Mouse (Mus musculus) frontal cortex, postnatal 36 days (tissue): ENCODE data around the gene Gm20388.

Experiments used
- DNase-seq, 2 experiments: peaks; one replicate each; pipeline ENCODE4 v3.0.0; 2022; ENCODE audit warnings: low spot score in 2 of 2

The Gm20388 gene

DNA sequence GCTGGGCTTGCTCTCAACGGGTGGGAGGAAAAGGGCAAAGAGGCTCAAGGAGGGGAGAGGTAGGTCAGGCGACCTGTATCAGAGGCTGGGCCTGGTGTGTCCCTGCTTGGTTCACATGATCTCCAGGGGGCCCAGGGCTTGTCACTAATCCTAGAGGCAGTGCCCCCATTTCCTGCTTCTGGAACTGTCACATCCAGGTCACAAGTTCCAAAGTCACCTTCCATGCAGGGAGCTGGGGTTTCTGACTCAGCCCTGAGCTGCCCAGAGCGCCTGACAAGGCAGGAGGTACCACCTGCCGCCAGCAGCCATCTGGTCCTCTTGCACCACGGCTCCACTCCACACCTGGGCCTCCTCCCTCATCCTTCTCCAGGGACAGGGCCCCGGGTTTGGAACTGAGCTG is 473.1 kb downstream of the Gm20388 start:
- no peak for DNase-seq

DNA sequence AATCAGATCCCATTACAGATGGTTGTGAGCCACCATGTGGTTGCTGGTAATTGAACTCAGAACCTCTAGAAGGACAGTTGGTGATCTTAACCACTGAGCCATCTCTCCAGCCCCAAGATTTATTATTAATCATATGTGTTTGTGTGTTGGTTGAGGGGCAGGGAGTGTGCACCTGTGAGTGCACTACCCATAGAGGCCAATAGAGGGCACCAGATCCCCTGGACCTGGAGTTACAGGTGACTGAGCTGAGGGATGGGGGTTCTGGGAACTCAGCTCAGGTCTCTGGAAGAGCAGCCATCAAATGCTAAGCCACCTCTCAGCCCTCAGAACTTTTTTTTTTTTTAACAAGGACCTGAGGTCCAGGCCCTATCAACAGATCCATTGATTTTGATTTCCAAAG is 474.1 kb downstream of the Gm20388 start:
- DNase-seq, result no peak

GRCm38 (mm10) chr8:120388246-120388645 is 477.6 kb downstream of the Gm20388 start:
- DNase-seq, result no peak

- no peak for DNase-seq
Measured at GRCm38 (mm10) chr8:120390598-120390997, 480.0 kb downstream of the Gm20388 start.

- DNase-seq, result no peak
Measured at GRCm38 (mm10) chr8:120391856-120392255, 481.2 kb downstream of the Gm20388 start.

DNA sequence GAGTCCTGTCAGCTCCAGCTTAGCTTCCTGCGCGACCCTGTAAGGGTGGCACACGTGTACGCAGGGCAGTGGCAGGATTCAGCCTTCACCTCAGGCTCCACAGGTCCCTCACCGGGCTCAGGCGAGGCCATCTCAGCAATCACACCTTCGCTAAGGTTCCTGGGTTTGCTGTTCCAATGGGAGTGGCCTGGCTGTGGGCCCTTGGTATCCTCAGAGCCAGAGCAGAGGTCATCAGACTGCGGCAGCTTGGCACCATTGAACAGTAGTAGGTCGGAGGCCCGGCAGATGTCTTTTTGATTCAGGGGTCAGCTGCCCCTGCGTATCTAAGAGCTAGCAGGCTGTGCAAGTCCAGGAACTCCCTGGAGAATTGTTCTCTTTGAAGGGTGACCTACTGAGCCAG is 482.4 kb downstream of the Gm20388 start:
- DNase-seq, result no peak

DNA sequence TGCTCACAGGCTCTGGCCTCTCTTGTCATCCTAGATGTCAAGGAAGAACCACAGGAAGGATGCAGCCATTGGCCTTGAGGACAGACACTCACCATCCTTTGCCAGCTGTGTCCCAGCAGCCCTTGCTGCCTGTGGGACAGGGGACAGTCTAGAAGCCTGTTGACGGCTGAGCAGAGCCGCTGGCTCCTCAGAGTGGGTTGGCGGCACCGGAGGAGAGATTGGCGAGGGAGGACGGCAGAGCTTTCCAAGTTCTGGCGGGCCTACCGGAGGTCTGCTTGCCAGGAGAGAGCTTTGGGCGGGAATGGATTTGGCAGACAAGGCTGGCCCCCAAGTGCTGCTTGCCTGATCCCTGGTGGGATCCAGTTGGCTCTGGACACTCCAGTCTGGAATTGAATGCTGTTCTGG is 483.2 kb downstream of the Gm20388 start:
- DNase-seq, result peak in 1 of 2 experiments; percentile 65

DNA sequence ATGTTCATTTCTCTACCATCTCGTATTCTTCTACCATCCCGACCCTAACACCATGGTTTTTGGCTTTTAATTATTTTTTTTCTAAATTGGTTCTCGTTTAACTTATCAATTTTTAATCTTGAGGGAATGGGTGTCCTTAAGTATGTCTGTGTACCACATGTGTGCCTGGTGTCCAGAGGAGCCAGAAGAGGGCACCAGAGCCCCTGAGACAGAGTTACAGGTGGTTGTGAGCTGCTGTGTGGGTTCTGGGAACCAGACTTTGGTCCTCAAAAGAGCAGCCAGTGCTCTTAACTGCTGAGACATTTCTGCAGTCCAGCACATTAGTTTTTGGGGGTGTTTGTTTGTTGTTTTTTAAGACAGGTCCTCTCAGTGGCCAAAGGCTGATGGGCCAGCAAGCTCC is 485.3 kb downstream of the Gm20388 start:
- no peak for DNase-seq

DNA sequence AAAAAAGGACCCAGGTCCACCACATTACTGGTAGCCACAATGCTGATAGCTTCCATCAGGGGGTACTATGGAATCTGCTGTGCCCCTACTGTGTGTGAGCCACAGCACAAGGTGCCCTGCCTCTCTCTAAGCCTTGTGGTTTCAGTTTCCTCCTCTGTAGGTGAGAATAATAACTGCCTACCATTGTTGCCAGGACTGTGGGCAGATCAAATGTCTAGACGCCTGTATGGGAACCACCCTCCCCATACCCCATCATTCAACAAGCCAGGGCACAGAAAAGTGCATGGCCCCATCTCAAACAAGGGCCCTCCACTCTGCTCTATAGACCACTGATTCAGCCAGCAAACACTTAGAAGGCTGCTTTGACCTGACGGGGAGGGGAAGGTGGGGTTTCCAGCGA is 486.1 kb downstream of the Gm20388 start:
- no peak for DNase-seq

DNA sequence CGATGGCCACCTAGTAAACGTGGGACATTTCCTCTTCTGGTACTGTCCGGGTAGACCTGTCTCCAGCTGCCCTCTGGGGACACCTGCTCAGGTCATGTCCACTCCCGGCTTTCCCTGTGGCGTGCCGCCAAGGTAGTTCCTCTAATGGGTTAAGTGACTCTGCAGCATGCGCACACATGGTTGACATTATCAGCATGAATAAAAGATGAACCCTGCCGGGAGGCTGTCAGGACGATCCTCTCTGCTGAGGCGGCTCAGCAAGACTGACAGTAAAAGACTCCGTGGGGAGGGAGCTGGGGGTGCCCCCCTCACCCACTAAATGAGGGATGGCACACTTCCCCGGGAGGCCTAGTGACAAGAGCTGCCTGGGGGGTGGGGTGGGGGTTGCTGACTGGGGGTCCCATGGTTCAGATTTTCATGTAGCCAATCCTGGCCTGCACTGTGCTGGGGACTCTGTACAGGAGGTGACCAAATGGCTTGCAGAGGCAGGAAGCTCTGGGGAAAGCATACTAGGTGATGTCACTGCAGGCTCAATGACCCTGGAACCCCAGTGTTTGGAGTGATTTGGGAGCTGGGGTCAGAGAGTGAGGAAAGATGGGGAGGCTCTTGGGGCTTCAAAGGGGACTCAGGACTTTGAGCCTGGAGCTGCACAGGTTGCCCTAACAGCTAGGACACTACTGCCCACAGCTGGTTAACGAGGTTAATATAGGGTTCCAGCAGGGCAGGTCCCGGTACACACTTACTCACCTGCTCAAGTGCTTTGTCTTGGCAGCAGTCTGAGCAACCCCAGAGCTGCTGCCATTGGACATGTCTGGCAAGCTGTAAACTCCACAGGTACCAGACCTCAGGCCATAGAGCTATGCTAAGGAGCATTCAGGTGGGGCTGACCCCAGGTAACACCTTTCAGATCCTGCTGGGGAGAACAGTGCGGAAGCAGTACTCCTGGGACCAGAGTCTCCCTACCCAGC is 487.1 kb downstream of the Gm20388 start:
- no peak for DNase-seq

DNA sequence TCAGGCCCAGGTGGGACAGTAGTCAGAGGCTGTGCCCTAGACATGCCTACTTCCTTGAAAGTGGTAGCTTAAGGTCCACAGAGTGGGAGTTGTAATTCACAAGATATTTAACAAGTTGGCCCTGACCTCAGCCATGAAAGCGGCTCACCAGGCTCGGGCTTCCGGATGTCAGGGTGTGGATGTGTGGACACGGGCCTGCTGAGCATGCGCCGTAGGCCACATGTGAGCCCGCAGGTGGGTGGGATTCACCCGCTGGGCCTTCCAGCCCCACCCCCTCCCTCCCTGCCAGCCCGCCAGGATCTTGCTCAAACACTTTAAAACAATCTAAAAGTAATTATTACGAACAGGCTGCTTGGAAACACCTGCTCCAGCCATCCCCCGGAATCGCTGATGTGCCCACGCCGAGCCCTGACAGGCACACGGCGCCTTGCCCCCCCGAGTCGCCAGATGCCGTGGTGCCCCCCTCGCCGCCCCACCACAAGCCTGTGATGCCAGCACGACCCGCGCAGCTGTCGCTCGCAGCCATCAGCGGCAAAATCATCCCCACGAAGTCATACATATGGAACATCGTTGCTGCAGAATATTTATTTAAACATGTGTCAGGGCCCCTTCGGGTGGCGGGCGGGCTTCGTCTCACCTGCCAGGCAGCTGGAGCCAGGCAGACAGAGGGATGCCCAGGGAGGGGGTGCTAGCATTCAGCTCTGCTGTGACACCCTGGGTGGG is 488.7 kb downstream of the Gm20388 start:
- no peak for DNase-seq

DNA sequence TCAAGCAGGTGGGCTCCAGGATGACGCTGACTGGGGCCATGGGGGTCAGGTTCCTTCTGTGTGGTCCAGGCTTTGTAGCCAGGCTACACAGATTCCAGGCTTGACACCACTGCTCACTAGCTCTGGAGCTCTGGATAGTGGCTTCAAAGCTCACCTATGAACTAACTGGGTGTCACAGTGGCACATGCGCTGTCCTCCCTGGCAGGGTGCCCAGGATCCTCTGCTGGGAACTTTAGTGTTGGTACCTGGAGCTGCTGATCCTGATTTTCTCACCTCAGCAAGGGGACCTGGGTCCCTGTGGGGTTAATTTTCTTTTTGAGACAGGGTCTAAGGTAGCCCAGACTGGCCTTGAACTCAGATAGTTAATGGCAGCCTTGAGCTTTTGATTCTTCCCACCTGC is 490.6 kb downstream of the Gm20388 start:
- no peak for DNase-seq

DNA sequence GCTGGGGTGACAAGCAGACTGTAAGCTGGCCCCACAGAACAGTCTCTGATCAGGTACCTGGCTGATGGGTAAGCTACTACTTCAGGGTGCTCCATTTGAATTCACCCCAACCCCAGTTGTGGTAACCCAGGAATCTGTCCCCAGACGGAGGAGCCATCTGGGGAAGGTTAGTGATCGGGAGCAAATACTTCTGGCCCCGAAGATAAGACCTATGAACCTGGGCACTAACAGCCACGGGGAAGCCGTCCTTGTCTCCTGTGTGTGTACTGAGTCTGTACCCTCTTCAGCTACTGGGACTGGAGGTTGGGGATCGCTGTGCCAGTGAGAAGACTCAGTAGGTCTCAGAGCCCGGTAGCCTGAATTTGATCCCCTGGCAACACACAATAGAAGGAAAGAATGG is 491.1 kb downstream of the Gm20388 start:
- no peak for DNase-seq

- no peak for DNase-seq
Measured at GRCm38 (mm10) chr8:120403606-120404269, 493.1 kb downstream of the Gm20388 start.

GRCm38 (mm10) chr8:120404609-120405036 is 494.0 kb downstream of the Gm20388 start:
- no peak for DNase-seq

GRCm38 (mm10) chr8:120406008-120406632 is 495.5 kb downstream of the Gm20388 start:
- no peak for DNase-seq

DNA sequence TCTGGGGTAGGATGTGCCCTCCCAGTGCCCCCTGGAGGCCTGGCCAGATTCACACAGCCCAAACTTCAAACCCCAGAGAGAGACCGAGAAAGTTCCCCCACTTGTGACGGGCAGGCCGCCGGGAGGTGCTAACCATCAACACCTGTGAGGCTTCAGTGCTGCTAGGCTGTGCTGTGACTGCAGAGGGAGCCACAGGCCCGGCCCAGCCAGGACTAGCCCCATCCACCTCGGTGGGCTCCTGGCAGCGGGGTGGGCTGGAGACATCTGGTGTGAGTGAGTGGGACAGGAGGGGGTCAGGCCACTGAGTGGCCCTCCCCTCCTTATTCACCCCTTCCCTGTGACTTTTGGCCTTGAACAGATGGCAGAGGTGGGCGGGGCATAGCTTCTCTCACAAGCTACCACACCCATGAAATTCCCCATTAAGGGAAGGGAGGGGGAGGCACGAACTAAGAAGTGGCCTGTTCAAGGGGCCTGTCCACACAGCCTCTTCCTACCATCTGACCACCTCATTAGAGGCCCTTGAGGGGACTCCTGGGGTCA is 497.1 kb downstream of the Gm20388 start:
- DNase-seq, result no peak

DNA sequence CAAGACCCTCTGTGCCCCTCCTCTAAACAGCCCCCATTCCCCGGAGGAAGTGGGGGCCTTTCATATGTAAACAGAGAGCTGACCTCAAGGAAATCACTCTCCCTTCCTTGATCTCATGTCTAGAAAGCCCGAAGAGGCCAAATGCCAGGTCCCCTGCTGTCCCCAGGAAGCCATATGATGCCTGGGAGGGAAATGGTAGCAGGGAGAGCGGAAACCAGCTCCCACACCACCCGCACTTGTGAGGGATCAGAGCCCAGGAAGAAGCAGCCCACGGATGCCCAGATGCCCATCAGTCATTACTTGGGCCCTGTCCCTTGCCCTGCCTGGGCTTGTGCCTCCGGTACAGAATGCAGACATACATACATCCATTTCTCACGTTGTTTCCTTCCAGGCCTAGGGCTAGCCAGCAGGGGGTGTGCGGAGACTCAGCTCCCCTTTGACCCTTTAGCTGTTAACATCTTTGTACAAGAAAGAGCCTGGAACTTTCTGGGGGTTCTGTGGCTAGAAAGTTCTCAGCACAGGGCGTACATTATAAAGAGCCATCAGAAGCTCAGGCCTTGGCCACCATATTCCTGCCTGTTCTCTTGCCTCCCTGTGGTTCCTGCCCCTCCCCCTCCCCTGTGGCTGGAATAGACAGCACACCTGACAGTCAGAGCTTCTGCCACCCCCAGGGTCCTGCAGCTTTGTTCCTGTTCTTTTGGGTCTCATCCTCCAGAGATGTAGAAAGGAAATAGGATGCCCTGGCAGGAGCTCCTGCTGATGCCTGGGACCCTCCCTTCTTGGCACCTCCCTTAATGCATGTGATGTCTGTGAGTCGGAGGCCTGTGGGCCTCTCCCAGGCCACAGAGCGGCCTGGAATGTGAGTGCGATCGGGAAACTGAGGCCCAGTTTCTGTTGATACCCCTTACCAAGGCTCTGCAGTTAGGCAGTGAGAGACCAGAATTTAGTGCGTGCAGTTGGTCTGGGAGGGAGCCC is 497.9 kb downstream of the Gm20388 start:
- no peak for DNase-seq

- DNase-seq, result no peak
Measured at GRCm38 (mm10) chr8:120409371-120410013, 498.9 kb downstream of the Gm20388 start.

DNA sequence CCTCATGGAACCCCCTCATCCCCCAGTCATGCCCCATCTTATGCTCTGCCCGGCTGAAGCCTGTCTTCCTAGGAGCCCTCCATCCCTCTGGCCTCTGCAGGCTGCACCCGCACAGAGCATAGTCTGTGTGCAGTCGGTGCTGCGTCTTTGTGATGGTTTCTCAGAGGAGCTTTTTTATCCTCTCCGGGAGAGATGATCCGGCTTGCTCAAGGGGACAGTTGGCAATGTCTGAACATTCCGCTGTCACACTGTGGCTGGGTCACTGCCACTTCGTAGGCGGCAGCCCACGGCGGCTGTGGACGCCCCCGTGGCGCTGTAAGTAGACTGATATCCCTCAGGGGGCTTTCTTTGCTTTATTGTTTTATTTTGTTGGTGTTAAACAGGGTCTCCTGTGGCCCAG is 500.4 kb downstream of the Gm20388 start:
- DNase-seq, result no peak
